Mouse (Mus musculus): ENCODE measurements around the gene Olfr384. TPM values are rescaled to one million over a fixed set of nuclear protein-coding genes. Genes with fewer than 3 reads are reported as not detected.
"Not testable (repeated sequence)": the region's sequence is repeated elsewhere in the genome, so short reads cannot be mapped to it uniquely, and the experiment has no call there.

The Olfr384 gene
- total RNA-seq (2021) = not detected

DNA sequence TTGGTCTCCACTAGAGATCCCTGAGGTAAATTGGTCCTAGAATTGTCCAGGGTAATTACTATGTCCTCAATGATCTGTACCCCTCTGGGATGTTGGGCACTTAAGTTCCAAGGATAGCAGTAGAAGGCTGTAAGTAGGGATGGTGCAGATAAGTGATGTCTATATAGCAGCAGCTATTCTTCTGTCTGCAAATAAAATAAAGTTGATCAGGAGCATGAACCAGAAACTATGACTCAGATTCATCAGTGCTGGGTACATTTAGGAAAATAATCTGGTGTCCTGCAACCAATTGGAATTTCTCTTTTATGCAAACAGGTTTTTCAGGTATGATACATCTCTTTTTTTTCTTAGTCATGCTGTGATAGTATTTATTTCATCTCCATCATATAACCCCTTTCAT is at the start of gene Olfr384:
Gene Olfr384, plus strand, starts transcription at position 301 of the 400 bp plus-strand sequence.
- DNase-seq = no peak

DNA sequence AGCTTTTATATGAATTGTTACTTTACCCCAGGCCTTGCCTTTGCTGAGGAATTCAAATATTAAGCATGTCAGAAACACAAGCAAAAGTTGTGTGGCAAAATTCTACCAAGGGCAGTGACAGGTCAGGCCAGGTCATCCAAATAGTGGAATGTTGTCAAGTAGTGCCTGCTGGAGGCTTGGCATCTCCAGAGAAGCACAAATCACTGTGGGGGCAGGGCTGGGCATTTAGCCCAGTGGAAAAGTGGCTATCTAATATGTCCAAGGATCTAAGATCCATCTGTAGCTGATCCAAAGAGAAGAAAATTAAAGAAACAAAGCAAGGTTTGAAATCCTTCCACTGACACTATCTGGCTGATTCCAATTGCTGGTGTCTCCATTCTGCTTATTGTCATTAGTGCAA is 18.5 kb upstream of the Olfr384 start:
- DNase-seq = no peak

- DNase-seq = not testable (repeated sequence)
Observed at GRCm38 (mm10) chr11:73583188-73583587, 15.2 kb upstream of the Olfr384 start.

DNA sequence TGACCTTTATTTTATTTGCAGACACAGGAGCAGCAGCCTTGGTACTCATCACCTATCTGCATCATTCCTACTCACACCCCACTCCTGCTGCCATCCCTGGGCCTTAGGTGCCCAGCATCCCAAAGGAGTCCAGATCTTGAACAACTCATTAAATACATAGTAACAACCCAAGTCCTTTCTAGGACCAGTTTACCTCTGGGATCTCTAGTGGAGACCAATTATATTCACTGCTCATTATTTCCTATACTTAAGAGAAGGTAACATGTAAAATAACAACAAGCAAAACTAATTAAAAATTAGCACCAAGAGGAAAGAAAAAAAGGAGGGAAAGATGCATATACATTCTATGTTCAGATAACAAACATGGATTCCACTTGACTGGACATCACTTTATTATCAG is 5.5 kb upstream of the Olfr384 start, which contains the start of gene Olfr385:
Gene Olfr385, minus strand, starts transcription at position 101 of the 400 bp plus-strand sequence.
- no peak for DNase-seq

Other genes with a start within 250 kb of the Olfr384 start
- not detected for gene Olfr20, start 247.8 kb upstream of the Olfr384 start, total RNA-seq (2021)
- gene Olfr376, start 227.3 kb upstream of the Olfr384 start, total RNA-seq (2021) = not detected
- not detected for gene Olfr1, start 199.0 kb upstream of the Olfr384 start, total RNA-seq (2021)
- not detected for gene Olfr378, start 170.1 kb upstream of the Olfr384 start, total RNA-seq (2021)
- not detected for gene Olfr380, start 141.1 kb upstream of the Olfr384 start, total RNA-seq (2021)
- gene Olfr381, start 107.0 kb upstream of the Olfr384 start, total RNA-seq (2021) = not detected
- not detected for gene Olfr382, start 81.4 kb upstream of the Olfr384 start, total RNA-seq (2021)
- not detected for gene Olfr385, start 5.6 kb upstream of the Olfr384 start, total RNA-seq (2021)
- gene Zfp735, start 90.2 kb downstream of the Olfr384 start, total RNA-seq (2021) = not detected
- gene Olfr389, start 182.1 kb downstream of the Olfr384 start, total RNA-seq (2021) = not detected
- gene Olfr390, start 184.4 kb downstream of the Olfr384 start, total RNA-seq (2021) = not detected
- not detected for gene Olfr391-ps, start 204.5 kb downstream of the Olfr384 start, total RNA-seq (2021)
- not detected for gene Olfr392, start 218.5 kb downstream of the Olfr384 start, total RNA-seq (2021)

Measured in heart, postnatal 4 days (tissue).